Mouse (Mus musculus): Measurements from ENCODE around the gene Nxnl1.

DNA sequence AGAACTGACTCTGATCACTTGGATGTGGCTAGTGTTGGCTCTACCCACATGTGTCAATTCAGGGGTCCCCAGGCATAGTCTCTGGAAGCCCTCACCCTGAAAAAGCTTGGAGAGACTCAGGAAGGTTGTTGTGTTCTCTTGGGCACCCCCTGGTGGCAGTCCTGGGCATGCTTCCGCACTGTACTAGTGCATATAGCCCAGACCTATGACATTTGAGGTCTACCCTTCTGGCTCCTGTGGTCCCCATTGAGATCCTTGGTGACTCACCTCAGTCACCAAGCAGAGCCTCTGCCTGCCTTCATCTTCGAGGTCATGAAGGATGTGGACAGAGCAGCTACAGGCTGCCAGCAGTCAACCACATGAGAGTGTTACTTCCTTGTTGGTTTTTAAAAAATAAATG is 20.5 kb upstream of the Nxnl1 start:
- TF ChIP-seq POLR2A (IDR thresholded peaks at IDR 0.05; ENCODE audit: low read depth, low read length) = no peak
- TF ChIP-seq CTCF (IDR thresholded peaks at IDR 0.05; ENCODE audit: extremely low read depth, insufficient read depth, insufficient read length, insufficient replicate concordance) = peak; percentile 42; the same call in 1 of the 2 replicates
